Mouse (Mus musculus) MEL (cell line): ENCODE measurements around the gene Rbm45. TPM values are rescaled to one million over a fixed set of nuclear protein-coding genes. Genes with fewer than 3 reads are reported as not detected.

ENCODE experiments used
- DNase-seq: peaks from one replicate; pipeline ENCODE4 v3.0.0; 2011; ENCODE audit warnings: low read depth, low spot score
- H3K27ac ChIP-seq: 2 replicates; pipeline ENCODE4 v1.5.1; 2012; ENCODE audit warnings: low read depth, mild to moderate bottlenecking, control low read depth, low read length, moderate library complexity; ENCODE audit not compliant: control insufficient read depth
- H3K27me3 ChIP-seq, 2 experiments: fragments of 150-350 bp in 1 of 2; sonication (generic) in 1 of 2; 2 replicates each; pipeline ENCODE4 v1.6.1; 2012; ENCODE audit warnings: low read length in 2 of 2, mild to moderate bottlenecking in 2 of 2, improper control_type of control experiment in 1 of 2, moderate library complexity in 1 of 2; ENCODE audit not compliant: insufficient read depth in 2 of 2, control insufficient read depth in 1 of 2
- H3K36me3 ChIP-seq, 2 experiments: 2 replicates each; pipeline ENCODE4 v1.6.1; 2012 to 2014; ENCODE audit warnings: low read length in 2 of 2, improper control_type of control experiment in 1 of 2, inconsistent platforms in 1 of 2, mild to moderate bottlenecking in 1 of 2; ENCODE audit not compliant: insufficient read depth in 2 of 2, control insufficient read depth in 1 of 2
- H3K4me1 ChIP-seq, 2 experiments: fragments of 150-350 bp in 1 of 2; sonication (generic) in 1 of 2; 2 replicates each; pipeline ENCODE4 v1.6.1; 2012; ENCODE audit warnings: low read length in 2 of 2, improper control_type of control experiment in 1 of 2, mild to moderate bottlenecking in 1 of 2; ENCODE audit not compliant: insufficient read depth in 2 of 2, control insufficient read depth in 1 of 2
- H3K4me3 ChIP-seq, 2 experiments: fragments of 150-350 bp in 1 of 2; sonication (generic) in 1 of 2; 2 replicates each; pipeline ENCODE4 v1.5.1; 2012; ENCODE audit warnings: low read depth in 2 of 2, low read length in 2 of 2, mild to moderate bottlenecking in 2 of 2, moderate library complexity in 2 of 2, control low read depth in 1 of 2, improper control_type of control experiment in 1 of 2; ENCODE audit not compliant: control insufficient read depth in 1 of 2, insufficient read depth in 1 of 2
- H3K79me2 ChIP-seq: 2 replicates; pipeline ENCODE4 v1.6.1; 2012; ENCODE audit warnings: mild to moderate bottlenecking, low read length, moderate library complexity; ENCODE audit not compliant: control insufficient read depth, poor library complexity, insufficient read depth
- H3K9ac ChIP-seq: 2 replicates; pipeline ENCODE4 v1.6.1; 2012; ENCODE audit warnings: low read depth, mild to moderate bottlenecking, control low read depth, low read length, moderate library complexity; ENCODE audit not compliant: control insufficient read depth, poor library complexity, severe bottlenecking
- H3K9me3 ChIP-seq: fragments of 150-350 bp; sonication (generic); replicated peaks from 2 replicates; pipeline ENCODE4 v1.6.1; 2012; ENCODE audit warnings: mild to moderate bottlenecking, low read length, improper control_type of control experiment, moderate library complexity; ENCODE audit not compliant: insufficient read depth
- BHLHE40 ChIP-seq: IDR thresholded peaks from 2 replicates; pipeline ENCODE4 v1.6.1; 2012; ENCODE audit warnings: low read depth, mild to moderate bottlenecking, inconsistent platforms, low read length, improper control_type of control experiment, borderline replicate concordance
- CTCF ChIP-seq, 3 experiments: IDR thresholded peaks in 2 of 3; conservative IDR thresholded peaks in 1 of 3; 2 replicates each; pipeline ENCODE4 v1.5.1; 2011 to 2012; ENCODE audit warnings: low read length in 3 of 3, low read depth in 2 of 3, mild to moderate bottlenecking in 2 of 3, improper control_type of control experiment in 1 of 3, inconsistent platforms in 1 of 3, mixed read lengths in 1 of 3, moderate library complexity in 1 of 3; ENCODE audit not compliant: control insufficient read depth in 1 of 3, insufficient read depth in 1 of 3, poor library complexity in 1 of 3, severe bottlenecking in 1 of 3
- GABPA ChIP-seq: IDR thresholded peaks from 2 replicates; pipeline ENCODE4 v1.6.1; 2012; ENCODE audit warnings: low read depth, mild to moderate bottlenecking, inconsistent platforms, low read length, improper control_type of control experiment, moderate library complexity
- JUND ChIP-seq: IDR thresholded peaks from 2 replicates; pipeline ENCODE4 v1.6.1; 2011; ENCODE audit warnings: low read depth, mild to moderate bottlenecking, improper control_type of control experiment, low read length
- KAT2A ChIP-seq: conservative IDR thresholded peaks from 2 replicates; pipeline ENCODE4 v1.6.1; 2012; ENCODE audit warnings: low read depth, low read length, improper control_type of control experiment, inconsistent platforms
- MAFK ChIP-seq: IDR thresholded peaks from 2 replicates; pipeline ENCODE4 v1.6.1; 2011; ENCODE audit warnings: low read depth, mild to moderate bottlenecking, low read length, improper control_type of control experiment, borderline replicate concordance
- MAZ ChIP-seq: IDR thresholded peaks from 2 replicates; pipeline ENCODE4 v1.6.1; 2012; ENCODE audit warnings: low read depth, mild to moderate bottlenecking, inconsistent platforms, low read length, improper control_type of control experiment
- MEF2A ChIP-seq: IDR thresholded peaks from 2 replicates; pipeline ENCODE4 v1.6.1; 2014; ENCODE audit warnings: low read depth, mild to moderate bottlenecking, inconsistent platforms, low read length, improper control_type of control experiment; ENCODE audit not compliant: poor library complexity, insufficient replicate concordance, severe bottlenecking; ENCODE audit errors: extremely low read depth
- POLR2A ChIP-seq, 2 experiments: IDR thresholded peaks; 2 replicates each; pipeline ENCODE4 v1.6.1; 2011 to 2012; ENCODE audit warnings: low read length in 2 of 2, mild to moderate bottlenecking in 2 of 2, control low read depth in 1 of 2, improper control_type of control experiment in 1 of 2, low read depth in 1 of 2, moderate library complexity in 1 of 2; ENCODE audit not compliant: control insufficient read depth in 1 of 2, insufficient read depth in 1 of 2, poor library complexity in 1 of 2
- RCOR1 ChIP-seq: IDR thresholded peaks from 2 replicates; pipeline ENCODE4 v1.6.1; 2012; ENCODE audit warnings: low read depth, mild to moderate bottlenecking, inconsistent platforms, low read length, improper control_type of control experiment
- SIN3A ChIP-seq: IDR thresholded peaks from 2 replicates; pipeline ENCODE4 v1.6.1; 2012; ENCODE audit warnings: low read length, improper control_type of control experiment, inconsistent platforms
- SMC3 ChIP-seq: IDR thresholded peaks from 2 replicates; pipeline ENCODE4 v1.6.1; 2011; ENCODE audit warnings: low read depth, low read length, improper control_type of control experiment
- TAL1 ChIP-seq: IDR thresholded peaks from 2 replicates; pipeline ENCODE4 v1.6.1; 2012; ENCODE audit warnings: mild to moderate bottlenecking, inconsistent platforms, low read length, moderate library complexity, mixed read lengths
- USF1 ChIP-seq: IDR thresholded peaks from 2 replicates; pipeline ENCODE4 v1.6.1; 2014; ENCODE audit warnings: low read depth, mild to moderate bottlenecking, inconsistent platforms, low read length, improper control_type of control experiment, moderate library complexity
- ZC3H11A ChIP-seq: IDR thresholded peaks from 2 replicates; pipeline ENCODE4 v1.6.1; 2012; ENCODE audit warnings: low read depth, mild to moderate bottlenecking, inconsistent platforms, low read length, improper control_type of control experiment
- polyA plus RNA-seq, 2 experiments: library from polyadenylated mRNA; stranded (reverse) in 1 of 2; unstranded in 1 of 2; fragments of >175 nt in 1 of 2; fragments of >200 nt in 1 of 2; gene quantifications; 2 replicates each; pipeline versions ENCODE4 v1.2.1 to v1.2.4; 2012; ENCODE audit warnings: low replicate concordance in 2 of 2, low read depth in 1 of 2; ENCODE audit not compliant: insufficient read length in 2 of 2, insufficient read depth in 1 of 2, missing spikeins in 1 of 2
- total RNA-seq: library from RNA; depleted of rRNA; stranded (reverse); fragments of 300-350 nt; gene quantifications from 2 replicates; pipeline ENCODE4 v1.2.3, GENCODE M21; 2012

Gene Rbm45
- total and polyA plus RNA-seq, 3 experiments, result 38.8 to 39.4 TPM; not detected in 1

GRCm38 (mm10) chr2:76324463-76324862, 45.3 kb upstream of the Rbm45 start:
- no peak overlapping the region for H3K4me3 ChIP-seq
- no peaks in the 10 kb centered on the region for H3K4me1 ChIP-seq
- H3K27me3 ChIP-seq, result no peaks in the 10 kb centered on the region; a peak in 1 of 4 replicates
- no peaks in the 10 kb centered on the region for H3K79me2 ChIP-seq
- no peak for DNase-seq
- no peaks in the 10 kb centered on the region for H3K9me3 ChIP-seq
- H3K27ac ChIP-seq, result no peak overlapping the region
- TF ChIP-seq RCOR1, result no peak
- no peaks in the 10 kb centered on the region for H3K36me3 ChIP-seq
- H3K9ac ChIP-seq, result no peak overlapping the region

- H3K79me2 ChIP-seq, result no peaks in the 10 kb centered on the region
- no peak overlapping the region for H3K9ac ChIP-seq
- no peaks in the 10 kb centered on the region for H3K4me1 ChIP-seq
- no peak for DNase-seq
- H3K27me3 ChIP-seq, result no peaks in the 10 kb centered on the region; a peak in 1 of 4 replicates
- no peak overlapping the region for H3K4me3 ChIP-seq
- no peaks in the 10 kb centered on the region for H3K36me3 ChIP-seq
- no peak for TF ChIP-seq MEF2A
- H3K9me3 ChIP-seq, result no peaks in the 10 kb centered on the region
- no peak overlapping the region for H3K27ac ChIP-seq
Measured at GRCm38 (mm10) chr2:76326161-76326560, 43.6 kb upstream of the Rbm45 start.

- H3K4me1 ChIP-seq, result no peaks in the 10 kb centered on the region
- no peak overlapping the region for H3K9ac ChIP-seq
- TF ChIP-seq USF1 (no peak), MAZ (no peak), CTCF (IDR thresholded peaks at IDR 0.05 in 2 of 3, conservative IDR thresholded peaks at IDR 0.05 in 1 of 3; ENCODE audit: control insufficient read depth in 1 of 3, insufficient read depth in 1 of 3, low read depth in 2 of 3, low read length in 3 of 3, poor library complexity in 1 of 3, severe bottlenecking in 1 of 3) (no peak), MEF2A (no peak), KAT2A (no peak), SIN3A (no peak), TAL1 (no peak), GABPA (no peak), SMC3 (no peak), MAFK (no peak), BHLHE40 (no peak), ZC3H11A (no peak), JUND (no peak), POLR2A (IDR thresholded peaks at IDR 0.05; ENCODE audit: control insufficient read depth in 1 of 2, insufficient read depth in 1 of 2, low read depth in 1 of 2, low read length in 2 of 2, poor library complexity in 1 of 2) (no peak)
- TF ChIP-seq, all 39 proteins: peak for 0
- H3K4me3 ChIP-seq, result no peak overlapping the region
- no peaks in the 10 kb centered on the region for H3K9me3 ChIP-seq
- H3K79me2 ChIP-seq, result no peaks in the 10 kb centered on the region
- no peak overlapping the region for H3K27ac ChIP-seq
- DNase-seq, result no peak
- H3K36me3 ChIP-seq, result no peaks in the 10 kb centered on the region
- no peaks in the 10 kb centered on the region; a peak in 1 of 4 replicates for H3K27me3 ChIP-seq
Measured at GRCm38 (mm10) chr2:76330081-76330480, 39.7 kb upstream of the Rbm45 start.
